Mouse (Mus musculus) kidney, postnatal 25 days (tissue): ENCODE data around the gene Asna1.

ENCODE experiments used
- DNase-seq, 2 experiments: peaks; one replicate each; pipeline ENCODE4 v3.0.0; 2021; ENCODE audit warnings: mixed read lengths in 2 of 2

Gene Asna1

DNA sequence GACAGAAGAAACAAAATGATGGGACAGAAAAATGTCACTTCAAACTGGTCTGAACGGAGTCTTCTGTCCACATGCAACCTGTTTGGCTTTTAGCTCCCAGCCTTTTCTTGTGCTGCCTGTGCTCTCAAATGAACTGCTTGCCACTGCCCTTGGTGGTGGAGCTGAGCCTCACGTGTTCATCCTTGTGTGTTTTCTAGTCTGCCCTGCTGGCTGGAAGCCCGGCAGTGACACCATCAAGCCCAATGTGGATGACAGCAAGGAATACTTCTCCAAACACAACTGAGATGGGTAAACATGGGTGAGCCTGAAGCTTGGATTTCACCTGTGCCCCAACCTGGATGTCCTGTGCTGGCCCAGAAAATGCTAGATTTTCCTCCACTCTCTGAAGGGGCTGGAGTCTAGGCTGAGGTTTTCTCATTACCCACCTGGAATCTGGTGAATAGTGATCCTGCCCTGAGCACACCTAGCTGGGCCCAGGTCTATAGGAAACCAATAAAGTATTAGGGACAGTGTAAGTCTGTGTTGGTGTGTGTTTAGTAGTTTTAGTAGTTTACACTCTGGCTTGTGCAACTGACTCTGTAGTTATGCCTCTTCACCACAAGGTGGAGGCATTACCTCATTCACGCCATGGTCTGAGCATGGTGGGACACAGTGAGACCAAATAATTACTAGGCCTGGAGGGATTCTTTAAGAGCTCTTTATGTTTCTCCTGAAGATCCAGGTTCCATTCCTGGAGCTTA is 51.1 kb downstream of the Asna1 start:
- DNase-seq = peak; percentile 54 to 62

DNA sequence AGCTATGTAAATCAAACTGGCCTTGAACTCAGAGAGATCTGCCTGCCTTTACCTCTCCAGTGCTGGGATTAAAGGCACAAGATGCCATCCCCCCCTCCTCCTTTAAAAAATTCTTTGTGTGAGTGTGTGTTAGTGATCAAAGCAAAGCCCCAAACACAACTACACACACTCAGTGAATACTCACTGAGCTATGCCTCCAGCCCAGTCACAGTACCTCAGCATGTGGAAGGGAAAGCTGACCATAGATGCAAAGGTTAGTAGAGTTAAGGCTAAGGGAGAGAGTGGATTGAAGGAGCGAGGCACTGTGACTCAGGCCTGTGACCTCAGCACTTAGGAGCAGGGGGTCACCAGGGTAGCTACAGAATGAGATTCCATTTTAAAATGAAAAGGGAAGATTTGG is 52.0 kb downstream of the Asna1 start:
- DNase-seq = no peak

DNA sequence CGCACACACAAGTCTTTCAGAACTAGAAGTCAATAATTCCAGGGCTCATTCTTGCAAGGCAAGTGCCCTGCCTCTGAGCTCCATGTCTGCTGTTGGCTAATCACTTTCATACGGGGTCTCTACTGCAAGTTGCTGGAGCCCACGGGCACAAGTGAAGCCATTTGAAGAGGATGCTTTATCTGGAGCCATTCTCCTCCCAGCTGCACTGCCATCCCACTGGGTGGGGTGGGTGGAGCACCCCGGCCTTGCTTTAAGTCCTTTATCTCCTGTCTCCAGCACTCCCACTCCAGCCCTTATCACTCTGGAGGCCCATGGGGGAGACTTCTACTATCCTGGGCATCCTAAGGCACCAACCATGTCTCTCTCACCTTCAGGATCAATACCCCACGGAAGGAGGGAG is 54.2 kb downstream of the Asna1 start:
- DNase-seq = no peak

DNA sequence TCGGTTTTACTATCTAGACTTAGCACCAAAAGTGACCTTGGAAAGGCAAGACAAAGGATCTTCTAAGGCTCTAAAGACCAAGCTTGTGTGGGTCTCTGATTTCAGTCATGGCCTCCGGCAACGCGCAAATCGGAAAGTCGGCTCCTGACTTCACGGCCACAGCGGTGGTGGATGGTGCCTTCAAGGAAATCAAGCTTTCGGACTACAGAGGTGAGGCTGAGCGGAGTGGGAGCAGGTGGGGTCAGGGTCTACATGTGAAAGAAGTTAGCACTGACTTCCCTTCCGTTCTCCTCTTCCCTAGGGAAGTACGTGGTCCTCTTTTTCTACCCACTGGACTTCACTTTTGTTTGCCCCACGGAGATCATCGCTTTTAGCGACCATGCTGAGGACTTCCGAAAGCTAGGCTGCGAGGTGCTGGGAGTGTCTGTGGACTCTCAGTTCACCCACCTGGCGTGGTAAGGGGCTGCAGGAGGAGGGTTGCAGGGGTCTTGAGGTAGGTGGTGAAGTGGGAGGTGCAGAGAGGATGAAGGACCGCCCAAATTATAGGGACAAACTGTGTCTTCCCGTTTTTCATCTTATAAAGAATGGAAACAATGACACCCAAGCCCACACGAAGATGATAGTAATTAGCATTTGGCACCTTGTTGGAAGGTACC is 54.8 kb downstream of the Asna1 start:
- DNase-seq = peak in 1 of 2 experiments; percentile 18

DNA sequence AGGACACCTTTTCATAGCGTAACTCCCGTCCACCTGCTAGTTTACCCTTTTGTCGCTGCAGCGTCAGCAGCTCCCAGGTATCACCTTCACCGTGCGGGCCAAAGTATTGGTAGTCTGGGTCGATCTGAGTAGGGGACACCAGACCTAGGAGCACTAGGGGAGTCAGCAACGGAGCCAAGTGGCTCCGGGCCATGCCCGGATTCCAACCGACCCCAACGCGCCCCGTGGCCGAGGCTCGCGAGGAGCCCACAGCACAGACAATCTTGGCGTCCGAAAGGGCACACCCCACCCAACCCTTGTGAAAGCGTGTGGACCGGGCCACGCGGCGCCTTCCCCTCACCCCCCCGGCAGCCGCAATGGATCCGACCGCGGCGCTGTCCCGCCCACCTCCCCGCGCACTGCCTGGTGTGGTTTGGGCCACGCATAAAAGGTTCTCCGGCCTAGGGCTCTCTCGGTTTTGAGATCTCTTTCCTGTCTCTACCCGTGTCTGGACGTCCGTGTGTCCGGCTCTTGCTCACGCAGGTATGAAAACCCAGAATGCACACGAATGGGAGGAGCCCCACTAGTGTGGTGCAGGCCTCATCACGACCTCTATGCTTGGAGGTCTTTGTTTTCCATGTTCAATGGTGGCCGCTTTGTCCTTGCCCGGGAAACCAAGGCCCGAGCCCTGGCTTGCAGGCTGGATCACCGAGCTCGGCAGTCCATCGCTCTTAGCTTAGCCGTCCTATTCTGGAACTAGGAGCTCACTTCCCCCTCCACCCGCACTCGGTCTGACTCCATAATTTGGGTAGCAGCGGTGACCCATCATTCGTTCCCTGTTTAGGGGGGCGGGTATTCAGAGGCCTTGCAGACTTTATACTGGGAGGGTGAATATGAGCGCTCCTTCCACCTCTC is 55.6 kb downstream of the Asna1 start, which contains the start of the genes Gm49661, Prdx2 and Rnaseh2a:
TSS of gene Gm49661 (minus strand) at position 193 of the 894 bp plus-strand sequence.
TSS of gene Prdx2 (plus strand) at position 347 of the 894 bp plus-strand sequence.
TSS of gene Rnaseh2a (minus strand) at position 527 of the 894 bp plus-strand sequence.
- peak; percentile 84 to 89 for DNase-seq

DNA sequence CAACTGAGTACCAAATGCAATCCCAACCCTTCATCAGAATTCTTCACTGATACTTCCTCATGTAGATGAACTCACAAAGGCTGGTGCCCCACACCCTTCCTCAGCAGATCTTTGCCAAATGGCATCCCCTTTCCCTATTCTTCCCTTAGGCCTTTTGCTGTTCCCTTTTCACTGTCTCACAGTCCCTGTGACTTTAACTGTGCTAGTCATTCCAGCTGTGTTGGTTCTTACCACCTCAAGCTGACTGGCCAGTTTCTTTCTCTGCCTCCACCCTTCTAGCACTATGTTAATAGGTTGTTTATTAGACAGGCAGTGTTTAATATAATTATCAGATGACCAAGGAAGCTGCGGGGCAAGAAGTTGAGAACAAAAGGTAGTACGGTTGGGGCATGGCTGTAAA is 56.4 kb downstream of the Asna1 start:
- peak in 1 of 2 experiments; percentile 28 for DNase-seq
